Mouse (Mus musculus) neutrophil, adult 5-6 weeks (primary cell): ENCODE data around the gene Olfr648. TPM values are rescaled to one million over a fixed set of nuclear protein-coding genes. Genes with fewer than 3 reads are reported as not detected.

Experiments
- total RNA-seq: library from RNA; stranded (forward); fragments of 200-1000 nt; gene quantifications from 2 replicates; pipeline ENCODE4 v1.2.3, GENCODE M21; 2017

Gene Olfr648
- total RNA-seq, 1 experiment from 2014 or later: not detected

Other genes with a start within 250 kb of the Olfr648 start
- gene Olfr632, start 249.0 kb downstream of the Olfr648 start, total RNA-seq: not detected in 2 replicates
- gene Olfr633, start 239.0 kb downstream of the Olfr648 start, total RNA-seq: not detected in 2 replicates
- gene Olfr635, start 212.2 kb downstream of the Olfr648 start, total RNA-seq: not detected in 2 replicates
- gene Olfr638, start 184.6 kb downstream of the Olfr648 start, total RNA-seq: not detected in 2 replicates
- not detected in 2 replicates for gene Olfr639, start 166.1 kb downstream of the Olfr648 start, total RNA-seq
- gene Olfr640, start 157.8 kb downstream of the Olfr648 start, total RNA-seq: 0.12 TPM in 1 of 2 replicates, not detected in the other
- gene Olfr641, start 147.9 kb downstream of the Olfr648 start, total RNA-seq: not detected in 2 replicates
- 0.12 TPM in 1 of 2 replicates, not detected in the other for gene Olfr642, start 130.7 kb downstream of the Olfr648 start, total RNA-seq
- gene 4930516K23Rik, start 121.9 kb downstream of the Olfr648 start, total RNA-seq: not detected in 2 replicates
- gene Olfr644, start 111.5 kb downstream of the Olfr648 start, total RNA-seq: not detected in 2 replicates
- gene Olfr645, start 97.9 kb downstream of the Olfr648 start, total RNA-seq: not detected in 2 replicates
- gene Olfr646, start 78.5 kb downstream of the Olfr648 start, total RNA-seq: not detected in 2 replicates
- not detected in 2 replicates for gene Ubqln5, start 53.6 kb downstream of the Olfr648 start, total RNA-seq
- gene Olfr643, start 46.0 kb downstream of the Olfr648 start, total RNA-seq: not detected in 2 replicates
- not detected in 2 replicates for gene Ubqln3, start 40.1 kb downstream of the Olfr648 start, total RNA-seq
- gene Ubqlnl, start 32.8 kb downstream of the Olfr648 start, total RNA-seq: not detected in 2 replicates
- gene Olfm5, start 18.6 kb downstream of the Olfr648 start, total RNA-seq: not detected in 2 replicates
- gene Olfr649, start 12.6 kb upstream of the Olfr648 start, total RNA-seq: not detected in 2 replicates
- gene Trim6, start 35.4 kb upstream of the Olfr648 start, total RNA-seq: 1.3 and 2.3 TPM in 2 replicates
- gene Trim34a, start 61.1 kb upstream of the Olfr648 start, total RNA-seq: 202 and 211 TPM in 2 replicates
- gene Trim5, start 104.7 kb upstream of the Olfr648 start, total RNA-seq: 71.1 and 78.2 TPM in 2 replicates
- gene Trim12a, start 132.1 kb upstream of the Olfr648 start, total RNA-seq: 518 and 540 TPM in 2 replicates
- gene Trim34b, start 146.1 kb upstream of the Olfr648 start, total RNA-seq: 6.8 and 7.2 TPM in 2 replicates
- gene Trim12c, start 170.0 kb upstream of the Olfr648 start, total RNA-seq: 185 and 205 TPM in 2 replicates
- 380 and 405 TPM in 2 replicates for gene Trim30b, start 186.5 kb upstream of the Olfr648 start, total RNA-seq
- gene Trim30c, start 217.4 kb upstream of the Olfr648 start, total RNA-seq: 6.6 and 7.2 TPM in 2 replicates